Mouse (Mus musculus) liver, postnatal 0 days (tissue): ENCODE measurements at regions not wholly inside any gene's neighbourhood (a gene's known extent, or its start where the extent isn't known, plus 50 kb on each side); places are given as distances from the start of the nearest gene placed in this dataset.

Source experiments
- ATAC-seq: fragments of 200-750 bp; cut with Nextera tagmentation; 2 replicates; pipeline ENCODE4 v1.8.0; 2017; ENCODE audit warnings: mild to moderate bottlenecking, moderate library complexity
- DNase-seq: peaks from one replicate; pipeline ENCODE4 v3.0.0-alpha.2; 2016
- H3K27ac ChIP-seq: fragments of 300-500 bp; sonication (generic); 2 replicates; pipeline ENCODE4 v1.5.1; 2014; ENCODE audit warnings: antibody characterized with exemption, moderate library complexity, mild to moderate bottlenecking, low read depth
- H3K27me3 ChIP-seq: fragments of 300-500 bp; sonication (generic); 2 replicates; pipeline ENCODE4 v1.6.1; 2014; ENCODE audit warnings: low read length, control low read depth, mixed read lengths; ENCODE audit not compliant: insufficient read depth
- H3K36me3 ChIP-seq: fragments of 300-500 bp; sonication (generic); replicated peaks from 2 replicates; pipeline ENCODE4 v1.6.1; 2014; ENCODE audit warnings: mild to moderate bottlenecking, control low read depth, low read length, moderate library complexity, mixed read lengths; ENCODE audit not compliant: insufficient read depth
- H3K4me1 ChIP-seq: fragments of 300-500 bp; sonication (generic); 2 replicates; pipeline ENCODE4 v1.6.1; 2014; ENCODE audit warnings: antibody characterized with exemption, mild to moderate bottlenecking, control low read depth; ENCODE audit not compliant: insufficient read depth
- H3K4me2 ChIP-seq: fragments of 300-500 bp; sonication (generic); 2 replicates; pipeline ENCODE4 v1.6.1; 2014; ENCODE audit warnings: low read depth, mild to moderate bottlenecking, low read length, moderate library complexity, mixed read lengths
- H3K4me3 ChIP-seq: fragments of 300-500 bp; sonication (generic); 2 replicates; pipeline ENCODE4 v1.5.1; 2014; ENCODE audit warnings: low read depth, low read length
- H3K9ac ChIP-seq: fragments of 300-500 bp; sonication (generic); replicated peaks from 2 replicates; pipeline ENCODE4 v1.6.1; 2014; ENCODE audit warnings: mild to moderate bottlenecking, moderate library complexity
- H3K9me3 ChIP-seq: fragments of 300-500 bp; sonication (generic); 2 replicates; pipeline ENCODE4 v1.6.1; 2016; ENCODE audit warnings: mild to moderate bottlenecking, control low read depth, low read length, mixed read lengths
- CTCF ChIP-seq: sonication (generic); IDR thresholded peaks from 2 replicates; pipeline ENCODE4 v1.5.1; 2016; ENCODE audit warnings: antibody characterized with exemption, low read depth
- EP300 ChIP-seq: IDR thresholded peaks from 2 replicates; pipeline ENCODE4 v1.6.1; 2016; ENCODE audit warnings: antibody characterized with exemption, low read depth, mild to moderate bottlenecking
- WGBS: fragments of 180-500 bp; shearing (Covaris S2); extraction: QIAGEN DNeasy Blood & Tissue Kit; methylation state at CpG from one replicate; pipeline ENCODE4 v1.1.7; 2014; ENCODE audit not compliant: insufficient replicate concordance; 5-methylcytosine and 5-hydroxymethylcytosine counted together

- DNase-seq, result no peak
- Histone ChIP-seq H3K27me3 (no peaks in the 10 kb centered on the region), H3K9ac (no peak overlapping the region), H3K4me3 (no peak overlapping the region), H3K27ac (no peak overlapping the region), H3K36me3 (no peaks in the 10 kb centered on the region), H3K4me2 (no peak overlapping the region), H3K9me3 (no peaks in the 10 kb centered on the region), H3K4me1 (no peaks in the 10 kb centered on the region)
- TF ChIP-seq EP300 (no peak), CTCF (no peak)
- 69% methylated on average over 3 of the region's 3 CpGs for WGBS
- no peak for ATAC-seq
Observed at GRCm38 (mm10) chr2:92728388-92728787, 128.9 kb downstream of the Chst1 start.

GRCm38 (mm10) chr2:92730371-92730770 lies 130.9 kb downstream of the Chst1 start:
- no peaks in the 10 kb centered on the region for H3K4me1 ChIP-seq
- no peak for DNase-seq
- no peaks in the 10 kb centered on the region for H3K27me3 ChIP-seq
- ATAC-seq, result no peak
- H3K4me2 ChIP-seq, result no peak overlapping the region
- H3K27ac ChIP-seq, result no peak overlapping the region
- H3K4me3 ChIP-seq, result no peak overlapping the region
- H3K9me3 ChIP-seq, result no peaks in the 10 kb centered on the region
- WGBS, result 86% methylated on average over 6 of the region's 6 CpGs
- no peaks in the 10 kb centered on the region for H3K36me3 ChIP-seq
- no peak for TF ChIP-seq CTCF
- no peak for TF ChIP-seq EP300
- no peak overlapping the region for H3K9ac ChIP-seq

GRCm38 (mm10) chr2:92733403-92733802 lies 133.9 kb downstream of the Chst1 start:
- no peak overlapping the region for H3K4me2 ChIP-seq
- no peaks in the 10 kb centered on the region for H3K9me3 ChIP-seq
- no peaks in the 10 kb centered on the region for H3K36me3 ChIP-seq
- no peak overlapping the region for H3K9ac ChIP-seq
- ATAC-seq (no peak), DNase-seq (no peak)
- whole genome bisulfite sequencing, result 87% methylated on average over 1 of the region's 1 CpGs
- no peaks in the 10 kb centered on the region for H3K27me3 ChIP-seq
- H3K4me1 ChIP-seq, result no peaks in the 10 kb centered on the region
- no peak for TF ChIP-seq EP300
- TF ChIP-seq CTCF, result no peak
- H3K27ac ChIP-seq, result no peak overlapping the region
- no peak overlapping the region for H3K4me3 ChIP-seq

- no peak overlapping the region for H3K9ac ChIP-seq
- H3K4me1 ChIP-seq, result no peaks in the 10 kb centered on the region
- H3K4me2 ChIP-seq, result no peak overlapping the region
- no peaks in the 10 kb centered on the region for H3K27me3 ChIP-seq
- WGBS, result 63% methylated on average over 5 of the region's 5 CpGs
- ATAC-seq (no peak), DNase-seq (no peak)
- TF ChIP-seq CTCF (no peak), EP300 (no peak)
- no peaks in the 10 kb centered on the region for H3K36me3 ChIP-seq
- no peaks in the 10 kb centered on the region for H3K9me3 ChIP-seq
- no peak overlapping the region for H3K4me3 ChIP-seq
- H3K27ac ChIP-seq, result no peak overlapping the region
Observed at GRCm38 (mm10) chr2:92735784-92736183, 136.3 kb downstream of the Chst1 start.

- no peak overlapping the region for H3K9ac ChIP-seq
- H3K36me3 ChIP-seq, result no peaks in the 10 kb centered on the region
- WGBS, result 71% methylated on average over 1 of the region's 1 CpGs
- TF ChIP-seq EP300, result no peak
- no peak for TF ChIP-seq CTCF
- DNase-seq (no peak), ATAC-seq (no peak)
- no peak overlapping the region for H3K4me2 ChIP-seq
- H3K27ac ChIP-seq, result no peak overlapping the region
- H3K9me3 ChIP-seq, result no peaks in the 10 kb centered on the region
- H3K4me1 ChIP-seq, result no peaks in the 10 kb centered on the region
- H3K4me3 ChIP-seq, result no peak overlapping the region
- H3K27me3 ChIP-seq, result no peaks in the 10 kb centered on the region
Observed at GRCm38 (mm10) chr2:92737301-92737700, 137.8 kb downstream of the Chst1 start.

GRCm38 (mm10) chr2:92739576-92739975 lies 140.1 kb downstream of the Chst1 start:
- no peaks in the 10 kb centered on the region for H3K27me3 ChIP-seq
- DNase-seq, result no peak
- no peak for TF ChIP-seq EP300
- TF ChIP-seq CTCF, result no peak
- H3K9ac ChIP-seq, result no peak overlapping the region
- no peaks in the 10 kb centered on the region for H3K36me3 ChIP-seq
- ATAC-seq, result no peak
- no peak overlapping the region for H3K4me2 ChIP-seq
- no peaks in the 10 kb centered on the region for H3K9me3 ChIP-seq
- no peak overlapping the region for H3K4me3 ChIP-seq
- 62% methylated on average over 4 of the region's 4 CpGs for WGBS
- no peaks in the 10 kb centered on the region for H3K4me1 ChIP-seq
- H3K27ac ChIP-seq, result no peak overlapping the region

- no peak for DNase-seq
- TF ChIP-seq CTCF (no peak), EP300 (no peak)
- H3K27me3 ChIP-seq, result no peaks in the 10 kb centered on the region
- H3K4me3 ChIP-seq, result no peak overlapping the region
- H3K9ac ChIP-seq, result no peak overlapping the region
- no peak overlapping the region for H3K4me2 ChIP-seq
- WGBS, result 72% methylated on average over 4 of the region's 4 CpGs
- no peak for ATAC-seq
- no peaks in the 10 kb centered on the region for H3K4me1 ChIP-seq
- no peak overlapping the region for H3K27ac ChIP-seq
- no peaks in the 10 kb centered on the region for H3K9me3 ChIP-seq
- no peaks in the 10 kb centered on the region for H3K36me3 ChIP-seq
Observed at GRCm38 (mm10) chr2:92740776-92741295, 141.3 kb downstream of the Chst1 start.
